Mouse (Mus musculus) embryonic facial prominence, embryonic 14.5 days (tissue): Measurements from ENCODE around the gene Msh5. TPM values are rescaled to one million over a fixed set of nuclear protein-coding genes. Genes with fewer than 3 reads are reported as not detected.
A peak's percentile ranks its signal among the peaks of the same experiment; 100 is the strongest.

Source experiments
- ATAC-seq: fragments of 200-750 bp; cut with Nextera tagmentation; 2 replicates; pipeline ENCODE4 v1.8.0; 2017; ENCODE audit warnings: low read depth, moderate number of reproducible peaks, moderate TSS enrichment
- DNase-seq: peaks from one replicate; pipeline ENCODE4 v3.0.0-alpha.2; 2015; ENCODE audit warnings: low spot score
- H3K27ac ChIP-seq: fragments of 300-500 bp; sonication (generic); replicated peaks from 2 replicates; pipeline ENCODE4 v1.5.1; 2014; ENCODE audit warnings: low read depth, mild to moderate bottlenecking, low read length, moderate library complexity
- H3K27me3 ChIP-seq: fragments of 300-500 bp; sonication (generic); replicated peaks from 2 replicates; pipeline ENCODE4 v1.6.1; 2014; ENCODE audit warnings: low read length; ENCODE audit not compliant: control insufficient read depth, insufficient read depth
- H3K36me3 ChIP-seq: fragments of 300-500 bp; sonication (generic); 2 replicates; pipeline ENCODE4 v1.6.1; 2014; ENCODE audit warnings: low read length, mixed read lengths; ENCODE audit not compliant: control insufficient read depth, insufficient read depth
- H3K4me1 ChIP-seq: fragments of 300-500 bp; sonication (generic); 2 replicates; pipeline ENCODE4 v1.6.1; 2014; ENCODE audit warnings: antibody characterized with exemption, low read length; ENCODE audit not compliant: control insufficient read depth, insufficient read depth
- H3K4me2 ChIP-seq: fragments of 300-500 bp; sonication (generic); 2 replicates; pipeline ENCODE4 v1.6.1; 2014; ENCODE audit warnings: low read depth, mild to moderate bottlenecking, low read length, moderate library complexity, mixed read lengths
- H3K4me3 ChIP-seq: fragments of 300-500 bp; sonication (generic); 2 replicates; pipeline ENCODE4 v1.5.1; 2014; ENCODE audit warnings: low read depth, mild to moderate bottlenecking, low read length
- H3K9ac ChIP-seq: fragments of 300-500 bp; sonication (generic); 2 replicates; pipeline ENCODE4 v1.6.1; 2014; ENCODE audit warnings: low read depth, mild to moderate bottlenecking, low read length, moderate library complexity, mixed read lengths
- H3K9me3 ChIP-seq: fragments of 300-500 bp; sonication (generic); 2 replicates; pipeline ENCODE4 v1.6.1; 2016; ENCODE audit warnings: low read length; ENCODE audit not compliant: control insufficient read depth
- WGBS: fragments of 180-500 bp; shearing (Covaris S2); extraction: QIAGEN DNeasy Blood & Tissue Kit; methylation state at CpG from one replicate; pipeline ENCODE4 v1.1.7; 2014; 5-methylcytosine and 5-hydroxymethylcytosine counted together
- polyA plus RNA-seq: library from polyadenylated mRNA; unstranded; fragments of >200 nt; fragmentation: Nextera tagmentation; extraction: Ambion mirVana; gene quantifications from 2 replicates; pipeline ENCODE4 v1.2.1, GENCODE M21; 2014

Msh5 gene
- polyA plus RNA-seq, 1 experiment from 2014 or later = 2.5 TPM

DNA sequence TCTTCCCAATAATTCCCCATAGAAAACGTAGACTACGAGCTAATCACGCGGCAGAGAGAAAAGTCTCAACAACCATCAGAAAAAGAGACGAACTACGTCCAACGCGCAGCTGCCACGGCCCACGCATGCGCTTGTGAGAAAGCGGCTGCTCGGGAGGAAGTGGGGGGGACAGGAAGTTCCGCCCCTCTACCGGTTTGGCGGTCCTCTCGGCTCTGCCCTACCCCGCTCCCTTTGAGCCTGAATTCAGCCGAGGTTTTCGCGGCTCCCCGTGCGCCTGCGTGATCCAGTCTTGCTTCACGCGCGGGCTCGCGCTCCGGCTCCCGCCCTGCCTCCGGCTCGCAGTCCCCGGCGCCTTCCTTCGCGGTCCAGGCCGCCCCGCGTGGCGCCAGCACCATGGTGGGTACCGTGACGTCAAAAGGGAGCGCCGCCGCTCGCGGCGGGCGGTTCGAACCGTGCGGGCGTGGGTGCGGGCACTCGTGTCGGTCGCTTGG is 64.8 kb downstream of the Msh5 start, which contains the start of gene Lsm2:
Lsm2 (plus strand) TSS at position 173 of the 491 bp plus-strand sequence.
- H3K27me3 ChIP-seq = no peaks in the 10 kb centered on the region
- WGBS = 0% methylated on average over 48 of the region's 58 CpGs
- H3K4me1 ChIP-seq = peaks cover 6% of the 10 kb centered on the region
- peak within 1 kb of the TSS; percentile 90 for H3K9ac ChIP-seq
- H3K4me2 ChIP-seq = peak within 1 kb of the TSS; percentile 93
- H3K9me3 ChIP-seq = no peaks in the 10 kb centered on the region
- H3K4me3 ChIP-seq = peak within 1 kb of the TSS; percentile 83
- H3K36me3 ChIP-seq = peaks cover 26% of the 10 kb centered on the region
- peak within 1 kb of the TSS; percentile 97 for H3K27ac ChIP-seq
- DNase-seq (peak; percentile 97), ATAC-seq (peak; percentile 96)

DNA sequence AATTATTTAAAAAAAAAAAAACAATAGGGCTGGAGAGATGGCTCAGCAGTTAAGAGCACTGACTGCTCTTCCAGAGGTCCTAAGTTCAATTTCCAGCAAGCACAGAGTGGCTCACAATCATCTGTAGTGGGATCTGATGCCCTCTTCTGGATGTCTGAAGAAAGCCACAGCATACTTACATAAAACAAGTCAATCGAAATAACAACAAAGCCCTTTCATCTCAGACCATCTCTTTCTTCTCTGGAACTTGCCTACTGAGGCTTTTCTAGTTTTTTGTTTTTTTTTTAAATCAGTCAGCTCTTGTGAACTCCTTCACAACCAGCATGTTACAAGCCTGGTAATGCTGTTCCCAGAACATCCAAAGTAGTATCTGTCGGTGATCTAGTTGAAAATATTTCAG is 65.9 kb downstream of the Msh5 start:
- peak overlapping the region; percentile 90 for H3K9ac ChIP-seq
- DNase-seq (peak; percentile 84), ATAC-seq (no peak)
- 12% methylated on average over 2 of the region's 2 CpGs for WGBS
- H3K4me1 ChIP-seq = peaks cover 6% of the 10 kb centered on the region
- H3K4me2 ChIP-seq = peak overlapping the region; percentile 93
- H3K4me3 ChIP-seq = peak overlapping the region; percentile 83
- H3K36me3 ChIP-seq = peaks cover 15% of the 10 kb centered on the region
- no peaks in the 10 kb centered on the region for H3K27me3 ChIP-seq
- H3K9me3 ChIP-seq = no peaks in the 10 kb centered on the region
- H3K27ac ChIP-seq = peak overlapping the region; percentile 97; the same call in 1 of the 2 replicates

DNA sequence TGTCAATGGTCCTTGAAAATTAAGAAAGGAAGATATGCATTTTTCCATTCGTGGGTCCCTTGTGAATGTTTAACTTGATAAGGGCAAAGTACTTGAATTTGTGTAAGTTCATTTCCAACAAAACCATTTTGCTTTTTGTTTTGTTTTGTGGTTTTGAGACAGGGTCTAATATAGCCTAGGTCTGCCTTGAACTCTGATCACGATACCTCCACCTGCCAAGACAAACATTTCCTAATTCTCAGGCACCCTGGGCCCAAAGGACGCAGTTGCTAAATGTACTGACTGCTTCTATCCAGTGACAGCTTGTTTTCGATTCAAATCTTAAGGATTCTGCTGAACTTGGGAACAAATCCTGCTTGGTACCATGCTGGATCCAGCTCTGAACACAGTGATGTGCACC is 66.9 kb downstream of the Msh5 start:
- ATAC-seq (no peak), DNase-seq (no peak)
- Histone ChIP-seq H3K9me3 (no peaks in the 10 kb centered on the region), H3K4me2 (no peak overlapping the region), H3K4me1 (peaks cover 6% of the 10 kb centered on the region), H3K27ac (no peak overlapping the region), H3K4me3 (no peak overlapping the region), H3K27me3 (no peaks in the 10 kb centered on the region), H3K36me3 (peaks cover 5% of the 10 kb centered on the region), H3K9ac (no peak overlapping the region)
- WGBS = 84% methylated on average over 4 of the region's 4 CpGs

Other genes with a start within 250 kb of the Msh5 start
- not detected in 2 replicates for gene Cyp21a1, start 242.2 kb downstream of the Msh5 start, polyA plus RNA-seq
- gene Stk19, start 209.8 kb downstream of the Msh5 start, polyA plus RNA-seq = 21.1 and 21.7 TPM in 2 replicates
- 53.0 and 54.2 TPM in 2 replicates for gene Dxo, start 209.7 kb downstream of the Msh5 start, polyA plus RNA-seq
- 38.9 and 46.6 TPM in 2 replicates for gene Skiv2l, start 196.5 kb downstream of the Msh5 start, polyA plus RNA-seq
- 85.8 and 99.8 TPM in 2 replicates for gene Nelfe, start 196.4 kb downstream of the Msh5 start, polyA plus RNA-seq
- gene Cfb, start 184.2 kb downstream of the Msh5 start, polyA plus RNA-seq = 1.8 and 2.2 TPM in 2 replicates
- gene Zbtb12, start 167.3 kb downstream of the Msh5 start, polyA plus RNA-seq = 0.83 and 1.0 TPM in 2 replicates
- not detected in 2 replicates for gene Gm20547, start 164.7 kb downstream of the Msh5 start, polyA plus RNA-seq
- gene C2, start 148.5 kb downstream of the Msh5 start, polyA plus RNA-seq = 4.0 and 5.6 TPM in 2 replicates
- 61.0 and 65.7 TPM in 2 replicates for gene Ehmt2, start 148.3 kb downstream of the Msh5 start, polyA plus RNA-seq
- gene Slc44a4, start 132.3 kb downstream of the Msh5 start, polyA plus RNA-seq = 0.14 and 0.53 TPM in 2 replicates
- 15.0 and 15.4 TPM in 2 replicates for gene Neu1, start 115.5 kb downstream of the Msh5 start, polyA plus RNA-seq
- 0.69 and 2.3 TPM in 2 replicates for gene Hspa1b, start 87.5 kb downstream of the Msh5 start, polyA plus RNA-seq
- not detected in 2 replicates for gene Gm20481, start 76.8 kb downstream of the Msh5 start, polyA plus RNA-seq
- 7.3 TPM in 2 replicates for gene Hspa1a, start 74.6 kb downstream of the Msh5 start, polyA plus RNA-seq
- 0.99 and 1.0 TPM in 2 replicates for gene Hspa1l, start 74.0 kb downstream of the Msh5 start, polyA plus RNA-seq
- gene Lsm2, start 64.9 kb downstream of the Msh5 start, polyA plus RNA-seq = 151 and 159 TPM in 2 replicates
- 80.3 and 87.7 TPM in 2 replicates for gene Vars, start 45.8 kb downstream of the Msh5 start, polyA plus RNA-seq
- gene Vwa7, start 30.2 kb downstream of the Msh5 start, polyA plus RNA-seq = 0.07 and 0.20 TPM in 2 replicates
- gene Sapcd1, start 18.7 kb downstream of the Msh5 start, polyA plus RNA-seq = 12.2 and 16.5 TPM in 2 replicates
- 90.9 and 96.9 TPM in 2 replicates for gene Clic1, start 3.2 kb upstream of the Msh5 start, polyA plus RNA-seq
- 291 and 341 TPM in 2 replicates for gene Ddah2, start 12.3 kb upstream of the Msh5 start, polyA plus RNA-seq
- gene Ly6g6c, start 18.6 kb upstream of the Msh5 start, polyA plus RNA-seq = 9.5 and 21.2 TPM in 2 replicates
- gene Mpig6b, start 19.4 kb upstream of the Msh5 start, polyA plus RNA-seq = 0.55 and 0.96 TPM in 2 replicates
- gene Ly6g6e, start 30.2 kb upstream of the Msh5 start, polyA plus RNA-seq = 9.4 and 11.8 TPM in 2 replicates
- gene Ly6g6d, start 31.3 kb upstream of the Msh5 start, polyA plus RNA-seq = 0.46 and 1.4 TPM in 2 replicates
- gene Ly6g6f, start 38.9 kb upstream of the Msh5 start, polyA plus RNA-seq = 0.18 TPM in 1 of 2 replicates, not detected in the other
- 77.2 and 92.3 TPM in 2 replicates for gene Abhd16a, start 42.5 kb upstream of the Msh5 start, polyA plus RNA-seq
- gene Ly6g5c, start 61.5 kb upstream of the Msh5 start, polyA plus RNA-seq = not detected in 2 replicates
- 0.41 and 0.70 TPM in 2 replicates for gene Ly6g5b, start 68.7 kb upstream of the Msh5 start, polyA plus RNA-seq
- 13.0 and 13.4 TPM in 2 replicates for gene Gpank1, start 74.7 kb upstream of the Msh5 start, polyA plus RNA-seq
- 277 and 279 TPM in 2 replicates for gene Csnk2b, start 75.3 kb upstream of the Msh5 start, polyA plus RNA-seq
- gene D17H6S53E, start 79.6 kb upstream of the Msh5 start, polyA plus RNA-seq = 5.6 and 6.0 TPM in 2 replicates
- 0.28 TPM in 1 of 2 replicates, not detected in the other for gene Apom, start 85.3 kb upstream of the Msh5 start, polyA plus RNA-seq
- gene Bag6, start 88.4 kb upstream of the Msh5 start, polyA plus RNA-seq = 72.2 and 77.3 TPM in 2 replicates
- 151 and 172 TPM in 2 replicates for gene Prrc2a, start 118.2 kb upstream of the Msh5 start, polyA plus RNA-seq
- 16.5 and 17.7 TPM in 2 replicates for gene Aif1, start 129.3 kb upstream of the Msh5 start, polyA plus RNA-seq
- gene Lst1, start 141.7 kb upstream of the Msh5 start, polyA plus RNA-seq = 22.2 and 26.9 TPM in 2 replicates
- 2.0 and 3.3 TPM in 2 replicates for gene Ltb, start 147.7 kb upstream of the Msh5 start, polyA plus RNA-seq
- 0.62 and 0.74 TPM in 2 replicates for gene Tnf, start 155.3 kb upstream of the Msh5 start, polyA plus RNA-seq
- 0.34 and 0.40 TPM in 2 replicates for gene Lta, start 158.6 kb upstream of the Msh5 start, polyA plus RNA-seq
- 0.47 TPM in 1 of 2 replicates, not detected in the other for gene Gm16181, start 174.1 kb upstream of the Msh5 start, polyA plus RNA-seq
- 5.1 and 5.2 TPM in 2 replicates for gene Atp6v1g2, start 186.9 kb upstream of the Msh5 start, polyA plus RNA-seq
- 3.3 and 4.8 TPM in 2 replicates for gene Nfkbil1, start 189.0 kb upstream of the Msh5 start, polyA plus RNA-seq
- gene Ddx39b, start 195.0 kb upstream of the Msh5 start, polyA plus RNA-seq = 347 and 431 TPM in 2 replicates
- gene H2-D1, start 216.0 kb upstream of the Msh5 start, polyA plus RNA-seq = 46.9 and 51.7 TPM in 2 replicates